Mouse (Mus musculus) kidney, postnatal 25 days (tissue): Measurements from ENCODE around the gene Gpx1.
A peak's percentile ranks its signal among the peaks of the same experiment; 100 is the strongest.
"Not testable (repeated sequence)": the region's sequence is repeated elsewhere in the genome, so short reads cannot be mapped to it uniquely, and the experiment has no call there.

ENCODE experiments used
- DNase-seq, 2 experiments: peaks; one replicate each; pipeline ENCODE4 v3.0.0; 2021; ENCODE audit warnings: mixed read lengths in 2 of 2

The Gpx1 gene

GRCm38 (mm10) chr9:108338886-108339781, at the start of gene Gpx1:
Gpx1 (plus strand) TSS chr9:108338903.
- peak; percentile 96 to 98 for DNase-seq

- no peak for DNase-seq
Measured at GRCm38 (mm10) chr9:108289347-108289746, 49.4 kb upstream of the Gpx1 start.

- peak; percentile 94 to 96 for DNase-seq
Measured at GRCm38 (mm10) chr9:108290016-108290750, 48.5 kb upstream of the Gpx1 start, which contains the start of gene Nicn1. Nicn1 (plus strand) TSS chr9:108290429.

- no peak for DNase-seq
Measured at GRCm38 (mm10) chr9:108290773-108291172, 47.9 kb upstream of the Gpx1 start.

- DNase-seq, result peak; percentile 86 to 93
Measured at GRCm38 (mm10) chr9:108296453-108297355, 42.0 kb upstream of the Gpx1 start, which contains the start of gene Amt. Amt (plus strand) TSS chr9:108296853.

GRCm38 (mm10) chr9:108301853-108302252, 36.9 kb upstream of the Gpx1 start:
- DNase-seq, result no peak

- DNase-seq, result no peak
Measured at GRCm38 (mm10) chr9:108304716-108305115, 34.0 kb upstream of the Gpx1 start.

- DNase-seq, result peak in 1 of 2 experiments; percentile 51
Measured at GRCm38 (mm10) chr9:108305170-108305569, 33.5 kb upstream of the Gpx1 start.

GRCm38 (mm10) chr9:108305629-108306520, 32.8 kb upstream of the Gpx1 start, which contains the start of the genes Rhoa and Tcta:
Rhoa (plus strand) TSS chr9:108306129.
Tcta (minus strand) TSS chr9:108306160.
- peak; percentile 98 to 99 for DNase-seq

- peak; percentile 85 to 94 for DNase-seq
Measured at GRCm38 (mm10) chr9:108306571-108306980, 32.1 kb upstream of the Gpx1 start.

GRCm38 (mm10) chr9:108307021-108307807, 31.5 kb upstream of the Gpx1 start:
- DNase-seq, result no peak

GRCm38 (mm10) chr9:108308141-108308540, 30.6 kb upstream of the Gpx1 start:
- DNase-seq, result no peak

GRCm38 (mm10) chr9:108317572-108317971, 21.1 kb upstream of the Gpx1 start:
- peak; percentile 32 to 46 for DNase-seq

- no peak for DNase-seq
Measured at GRCm38 (mm10) chr9:108318462-108318861, 20.2 kb upstream of the Gpx1 start.

GRCm38 (mm10) chr9:108322054-108322453, 16.6 kb upstream of the Gpx1 start:
- DNase-seq, result not testable (repeated sequence)

- DNase-seq, result no peak
Measured at GRCm38 (mm10) chr9:108324784-108325183, 13.9 kb upstream of the Gpx1 start.

- DNase-seq, result no peak
Measured at GRCm38 (mm10) chr9:108325811-108326210, 12.9 kb upstream of the Gpx1 start.

GRCm38 (mm10) chr9:108337848-108338550, 704 bp upstream of the Gpx1 start:
- no peak for DNase-seq

- DNase-seq, result no peak
Measured at GRCm38 (mm10) chr9:108338551-108338885, 185 bp upstream of the Gpx1 start.

- peak; percentile 35 to 65 for DNase-seq
Measured at GRCm38 (mm10) chr9:108339886-108340257, 1.2 kb downstream of the Gpx1 start.
